Mouse (Mus musculus): ENCODE measurements around the gene Ccar1.

DNA sequence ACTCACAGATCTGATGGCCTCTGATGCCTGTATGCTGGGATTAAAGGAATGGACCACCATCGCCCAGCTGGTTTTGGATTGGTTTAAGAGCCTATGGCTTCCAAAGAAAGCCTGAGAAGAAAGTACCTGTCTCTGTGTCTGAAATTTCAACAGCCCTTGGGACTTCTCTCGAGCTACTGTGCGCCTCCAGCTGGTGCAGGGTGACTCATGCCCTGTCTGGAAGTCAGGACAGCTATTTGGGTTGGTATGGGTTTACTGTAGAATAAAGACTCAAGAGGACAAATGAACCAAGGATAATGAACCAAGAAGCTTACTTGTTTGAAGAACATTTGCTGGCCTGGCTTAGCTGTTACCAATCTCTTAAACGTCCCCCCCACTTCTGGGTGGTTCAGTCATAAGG, 88.5 kb downstream of the Ccar1 start:
- TF ChIP-seq EP300 (optimal IDR thresholded peaks at IDR 0.05), result no peak
- TF ChIP-seq CTCF (IDR thresholded peaks at IDR 0.05; ENCODE audit: low read depth), result no peak
